Mouse (Mus musculus): ENCODE measurements around the gene Ssu72. TPM values are rescaled to one million over a fixed set of nuclear protein-coding genes. Genes with fewer than 3 reads are reported as not detected.
"Not testable (repeated sequence)": the region's sequence is repeated elsewhere in the genome, so short reads cannot be mapped to it uniquely, and the experiment has no call there.

The Ssu72 gene
- polyA plus RNA-seq, 1 experiment from 2014 or later, result 81.8 TPM

- DNase-seq (ENCODE audit: low read depth, low spot score) (no peak), ATAC-seq (no peak)
- H3K27me3 ChIP-seq, result no peaks in the 10 kb centered on the region
- POLR2A ChIA-PET, result no interaction called here
- TF ChIP-seq CTCF (IDR thresholded peaks at IDR 0.05), result no peak
- in situ Hi-C loops (cut with MboI; ENCODE audit: low pct_unique_long_range_greater_than_20kb), result no loop called here
- CTCF ChIA-PET, result interaction anchor here (1.4 kb wide), 1 partner anchor 21 kb away, joined by 4 read pairs; no protein-coding TSS in a partner anchor
Observed at GRCm38 (mm10) chr4:155738262-155738661, 33.7 kb downstream of the Ssu72 start.

- no peak for TF ChIP-seq CTCF (IDR thresholded peaks at IDR 0.05)
- in situ Hi-C loops (cut with MboI; ENCODE audit: low pct_unique_long_range_greater_than_20kb), result no loop called here
- ATAC-seq, result no peak
- H3K27me3 ChIP-seq, result no peaks in the 10 kb centered on the region
- ChIA-PET POLR2A (no interaction called here), CTCF (interaction anchor here (1.4 kb wide), 1 partner anchor 20 kb away, joined by 4 read pairs; no protein-coding TSS in a partner anchor)
- no peak for DNase-seq (ENCODE audit: low read depth, low spot score)
Observed at GRCm38 (mm10) chr4:155739152-155739551, 34.6 kb downstream of the Ssu72 start.

GRCm38 (mm10) chr4:155739741-155740636, 35.4 kb downstream of the Ssu72 start:
- in situ Hi-C loops (cut with MboI; ENCODE audit: low pct_unique_long_range_greater_than_20kb), result no loop called here
- TF ChIP-seq CTCF (IDR thresholded peaks at IDR 0.05), result no peak
- no peak for ATAC-seq
- DNase-seq (ENCODE audit: low read depth, low spot score), result no peak
- ChIA-PET POLR2A (no interaction called here), CTCF (no interaction called here)
- no peaks in the 10 kb centered on the region for H3K27me3 ChIP-seq

GRCm38 (mm10) chr4:155740681-155741080, 36.1 kb downstream of the Ssu72 start:
- POLR2A ChIA-PET; in situ Hi-C loops (cut with MboI; ENCODE audit: low pct_unique_long_range_greater_than_20kb): not testable (repeated sequence)

GRCm38 (mm10) chr4:155742684-155743083, 38.1 kb downstream of the Ssu72 start:
- H3K27me3 ChIP-seq, result no peaks in the 10 kb centered on the region
- CTCF ChIA-PET, result no interaction called here
- no peak for DNase-seq (ENCODE audit: low read depth, low spot score)
- no peak for ATAC-seq
- in situ Hi-C loops (cut with MboI; ENCODE audit: low pct_unique_long_range_greater_than_20kb), result no loop called here
- POLR2A ChIA-PET, result interaction anchor here (1.8 kb wide), 1 partner anchor 17 kb away, joined by 6 read pairs; no protein-coding TSS in a partner anchor
- TF ChIP-seq CTCF (IDR thresholded peaks at IDR 0.05), result no peak

More at GRCm38 (mm10) chr4:155740681-155741080, 36.1 kb downstream of the Ssu72 start:
- DNase-seq (ENCODE audit: low read depth, low spot score); CTCF ChIA-PET; ATAC-seq; H3K27me3 ChIP-seq: not testable (repeated sequence)

- CTCF ChIA-PET, result no interaction called here
- DNase-seq (ENCODE audit: low read depth, low spot score) (no peak), ATAC-seq (no peak)
Observed at GRCm38 (mm10) chr4:155744474-155744873, 39.9 kb downstream of the Ssu72 start.

GRCm38 (mm10) chr4:155745136-155745535, 40.5 kb downstream of the Ssu72 start:
- ChIA-PET CTCF (interaction anchor here (0.6 to 1.6 kb wide), 2 partner anchors 14 to 240 kb away, joined by 3 to 4 read pairs; no protein-coding TSS in a partner anchor), POLR2A (no interaction called here)
- no peak for DNase-seq (ENCODE audit: low read depth, low spot score)
- no peak for TF ChIP-seq CTCF (IDR thresholded peaks at IDR 0.05)
- in situ Hi-C loops (cut with MboI; ENCODE audit: low pct_unique_long_range_greater_than_20kb), result no loop called here
- no peak for ATAC-seq
- H3K27me3 ChIP-seq, result no peaks in the 10 kb centered on the region

More at GRCm38 (mm10) chr4:155744474-155744873, 39.9 kb downstream of the Ssu72 start:
- POLR2A ChIA-PET, result interaction anchor here (1.8 kb wide), 1 partner anchor 15 kb away, joined by 6 read pairs; no protein-coding TSS in a partner anchor
- in situ Hi-C loops (cut with MboI; ENCODE audit: low pct_unique_long_range_greater_than_20kb), result no loop called here
- H3K27me3 ChIP-seq, result no peaks in the 10 kb centered on the region
- TF ChIP-seq CTCF (IDR thresholded peaks at IDR 0.05), result no peak

GRCm38 (mm10) chr4:155746036-155746548, 41.5 kb downstream of the Ssu72 start:
- ChIA-PET CTCF (interaction anchor here (1.6 kb wide), 1 partner anchor 13 kb away, joined by 4 read pairs; no protein-coding TSS in a partner anchor), POLR2A (no interaction called here)
- no peaks in the 10 kb centered on the region for H3K27me3 ChIP-seq
- DNase-seq (ENCODE audit: low read depth, low spot score) (no peak), ATAC-seq (no peak)
- TF ChIP-seq CTCF (IDR thresholded peaks at IDR 0.05), result no peak
- in situ Hi-C loops (cut with MboI; ENCODE audit: low pct_unique_long_range_greater_than_20kb), result no loop called here

- ChIA-PET CTCF (interaction anchor here (1.6 kb wide), 1 partner anchor 12 kb away, joined by 4 read pairs; no protein-coding TSS in a partner anchor), POLR2A (no interaction called here)
- no peak for TF ChIP-seq CTCF (IDR thresholded peaks at IDR 0.05)
- no peak for DNase-seq (ENCODE audit: low read depth, low spot score)
- no peak for ATAC-seq
- no peaks in the 10 kb centered on the region for H3K27me3 ChIP-seq
- in situ Hi-C loops (cut with MboI; ENCODE audit: low pct_unique_long_range_greater_than_20kb), result no loop called here
Observed at GRCm38 (mm10) chr4:155746575-155747490, 42.2 kb downstream of the Ssu72 start.

- ChIA-PET CTCF (no interaction called here), POLR2A (no interaction called here)
- in situ Hi-C loops (cut with MboI; ENCODE audit: low pct_unique_long_range_greater_than_20kb), result no loop called here
- DNase-seq (ENCODE audit: low read depth, low spot score), result no peak
- no peak for ATAC-seq
- H3K27me3 ChIP-seq, result no peaks in the 10 kb centered on the region
- no peak for TF ChIP-seq CTCF (IDR thresholded peaks at IDR 0.05)
Observed at GRCm38 (mm10) chr4:155757011-155757410, 52.4 kb downstream of the Ssu72 start.
